Mouse (Mus musculus): ENCODE results near the gene Olfr1179.
"Not testable (repeated sequence)": the region's sequence is repeated elsewhere in the genome, so short reads cannot be mapped to it uniquely, and the experiment has no call there.

Olfr1179 gene

DNA sequence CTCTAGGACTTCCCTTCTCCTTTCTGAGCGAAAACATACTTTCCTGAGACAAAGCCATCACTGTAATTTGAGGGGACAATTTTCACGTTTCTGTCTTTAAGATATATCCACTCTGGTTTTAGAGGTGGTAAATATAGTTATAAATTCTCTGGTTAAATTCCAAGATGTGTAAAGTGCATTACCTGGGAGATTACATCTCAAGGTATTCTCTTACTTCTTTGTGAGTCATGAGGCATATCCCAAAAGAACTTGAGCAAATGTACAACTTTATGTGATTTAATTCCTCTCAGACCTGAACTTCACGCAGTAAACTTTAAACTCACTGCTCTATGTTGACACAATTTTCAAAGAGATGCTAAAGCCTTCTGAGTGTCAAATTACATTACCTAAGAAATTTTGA, at the start of gene Olfr1179:
TSS of gene Olfr1179 (minus strand) at position 101 of the 400 bp plus-strand sequence.
- no peak for DNase-seq (ENCODE audit: low spot score)

DNA sequence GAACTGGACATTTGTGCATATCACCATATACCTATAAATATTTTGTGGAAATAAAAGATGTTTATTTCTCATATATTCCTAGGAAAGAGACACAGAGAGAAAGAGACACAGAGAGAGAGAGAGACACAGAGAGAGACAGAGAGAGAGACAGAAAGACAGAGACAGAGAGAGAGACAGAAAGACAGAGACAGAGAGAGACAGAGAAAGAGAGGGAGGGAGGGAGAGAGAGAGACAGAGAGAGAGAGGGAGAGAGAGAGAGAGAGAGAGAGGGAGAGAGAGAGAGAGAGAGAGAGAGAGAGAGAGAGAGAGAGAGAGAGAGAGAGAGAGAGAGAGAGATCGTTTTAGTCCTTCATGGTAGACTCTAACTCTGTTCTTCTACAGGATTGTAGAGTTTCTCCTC, 48.3 kb upstream of the Olfr1179 start, which contains the start of gene Olfr1183:
TSS of gene Olfr1183 (plus strand) at position 301 of the 400 bp plus-strand sequence.
- DNase-seq (ENCODE audit: low spot score) = not testable (repeated sequence)

DNA sequence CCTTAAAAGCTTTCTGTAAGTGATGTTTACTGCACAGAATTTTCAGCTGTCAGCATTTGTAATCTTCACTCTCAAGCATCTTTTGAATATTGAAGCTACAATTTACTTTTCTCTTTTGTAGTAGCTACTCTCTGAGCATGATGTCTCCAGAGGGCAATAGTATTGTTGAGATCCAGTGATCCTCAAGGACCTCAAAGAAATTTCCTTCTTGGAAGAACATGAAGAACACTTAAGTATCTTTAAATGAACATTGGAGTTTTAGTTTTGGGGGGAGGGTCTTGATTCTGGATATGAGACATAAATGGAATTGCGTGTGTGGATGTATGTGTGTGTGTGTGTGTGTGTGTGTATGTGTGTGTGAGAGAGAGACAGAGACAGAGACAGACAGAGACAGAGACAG, 42.8 kb upstream of the Olfr1179 start, which contains the start of gene Gm13757:
TSS of gene Gm13757 (minus strand) at position 101 of the 400 bp plus-strand sequence.
- DNase-seq (ENCODE audit: low spot score) = no peak

DNA sequence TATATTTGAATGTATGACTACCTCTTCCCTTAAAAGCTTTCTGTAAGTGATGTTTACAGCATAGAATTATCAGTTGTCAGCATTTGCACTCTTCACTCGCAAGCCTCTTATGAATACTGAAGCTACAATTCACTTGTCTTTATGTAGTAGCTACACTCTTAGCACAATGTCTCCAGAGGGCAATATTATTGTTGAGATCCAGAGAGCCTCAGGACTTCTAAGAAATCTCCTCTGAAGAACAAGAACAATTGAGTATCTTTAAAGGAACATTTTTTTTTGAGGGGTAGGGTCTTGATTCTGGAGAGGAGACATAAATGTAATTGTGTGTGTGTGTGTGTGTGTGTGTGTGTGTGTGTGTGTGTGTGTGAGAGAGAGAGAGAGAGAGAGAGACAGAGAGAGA, 19.8 kb upstream of the Olfr1179 start, which contains the start of gene Olfr1181:
TSS of gene Olfr1181 (minus strand) at position 101 of the 400 bp plus-strand sequence.
- DNase-seq (ENCODE audit: low spot score) = no peak

DNA sequence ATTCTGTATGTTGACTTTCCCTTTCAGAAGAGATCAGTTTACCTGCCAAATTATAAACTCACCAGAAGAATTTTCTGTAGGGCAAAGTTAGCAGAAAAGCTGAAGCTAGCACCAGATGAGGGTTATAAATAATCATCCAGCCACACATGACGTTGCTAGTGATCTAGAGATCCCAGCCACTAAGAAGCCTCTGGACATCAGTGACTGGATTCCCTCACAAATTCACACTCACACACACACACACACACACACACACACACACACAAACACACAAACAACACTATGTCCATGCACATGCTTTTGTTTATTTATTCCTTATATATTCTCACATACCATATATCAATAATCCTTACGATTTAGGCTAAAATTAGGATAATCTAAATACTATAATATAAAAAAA, 12.8 kb upstream of the Olfr1179 start, which contains the start of gene Olfr1180:
TSS of gene Olfr1180 (minus strand) at position 101 of the 400 bp plus-strand sequence.
- DNase-seq (ENCODE audit: low spot score) = no peak

DNA sequence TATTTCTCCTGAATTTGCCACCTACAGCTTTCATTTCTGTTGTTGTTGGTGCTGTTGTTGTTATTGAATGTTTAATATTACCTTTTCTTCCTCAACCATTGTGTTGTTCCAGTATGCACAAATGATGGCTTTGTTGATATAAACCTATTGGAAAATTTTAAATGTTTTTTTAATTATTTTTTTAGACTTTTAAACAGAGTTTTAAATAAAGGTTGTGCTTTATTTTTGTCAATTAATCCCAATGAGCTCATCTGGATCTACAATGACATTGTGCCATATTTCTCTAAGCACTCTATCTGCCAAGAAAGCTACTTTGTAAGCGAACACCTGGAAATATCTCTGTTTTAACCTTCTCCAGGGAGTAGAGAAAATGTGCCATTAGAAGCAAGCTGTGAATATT, 19.5 kb downstream of the Olfr1179 start, which contains the start of gene Olfr1178:
TSS of gene Olfr1178 (plus strand) at position 301 of the 400 bp plus-strand sequence.
- DNase-seq (ENCODE audit: low spot score) = no peak

DNA sequence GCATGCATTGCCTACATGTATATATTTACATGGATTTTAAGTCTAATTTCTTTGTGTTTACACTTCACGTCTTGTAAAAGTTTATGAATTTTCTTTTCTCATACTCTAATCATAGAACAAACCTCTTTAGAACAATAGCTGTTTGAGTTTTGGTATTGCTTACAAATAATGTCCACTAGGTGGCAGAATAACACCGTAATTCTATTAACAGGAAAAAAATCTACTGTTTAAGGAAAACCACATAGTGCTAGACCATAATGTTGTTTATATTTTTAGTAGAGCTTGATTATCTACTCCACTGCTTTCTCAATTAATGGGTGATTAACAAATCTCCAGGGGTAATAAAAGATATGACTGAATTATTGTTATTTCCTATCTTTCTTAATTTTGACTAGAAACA, 49.9 kb downstream of the Olfr1179 start:
- DNase-seq (ENCODE audit: low spot score) = no peak
